Mouse (Mus musculus) midbrain, postnatal 0 days (tissue): Measurements from ENCODE around the gene Gm10837. TPM values are rescaled to one million over a fixed set of nuclear protein-coding genes. Genes with fewer than 3 reads are reported as not detected.

ENCODE experiments used
- ATAC-seq: fragments of 200-750 bp; cut with Nextera tagmentation; 2 replicates; pipeline ENCODE4 v1.8.0; 2017; ENCODE audit warnings: moderate number of reproducible peaks, mild to moderate bottlenecking, moderate TSS enrichment, moderate library complexity; ENCODE audit not compliant: low FRiP score
- DNase-seq: peaks from one replicate; pipeline ENCODE4 v3.0.0-alpha.2; 2015; ENCODE audit warnings: low spot score
- H3K27ac ChIP-seq: fragments of 300-500 bp; sonication (generic); 2 replicates; pipeline ENCODE4 v1.5.1; 2014; ENCODE audit warnings: low read depth, mild to moderate bottlenecking, low read length, mixed read lengths
- H3K27me3 ChIP-seq: fragments of 300-500 bp; sonication (generic); 2 replicates; pipeline ENCODE4 v1.6.1; 2014; ENCODE audit warnings: low read length, control low read depth, mixed read lengths; ENCODE audit not compliant: insufficient read depth
- H3K36me3 ChIP-seq: fragments of 300-500 bp; sonication (generic); 2 replicates; pipeline ENCODE4 v1.6.1; 2014; ENCODE audit warnings: low read length, control low read depth, mixed read lengths; ENCODE audit not compliant: insufficient read depth
- H3K4me1 ChIP-seq: fragments of 300-500 bp; sonication (generic); 2 replicates; pipeline ENCODE4 v1.6.1; 2014; ENCODE audit warnings: mild to moderate bottlenecking, control low read depth, antibody characterized with exemption, low read length, mixed read lengths; ENCODE audit not compliant: insufficient read depth
- H3K4me2 ChIP-seq: fragments of 300-500 bp; sonication (generic); 2 replicates; pipeline ENCODE4 v1.6.1; 2014; ENCODE audit warnings: low read depth, mild to moderate bottlenecking, low read length, mixed read lengths; ENCODE audit not compliant: poor library complexity, severe bottlenecking
- H3K4me3 ChIP-seq: fragments of 300-500 bp; sonication (generic); 2 replicates; pipeline ENCODE4 v1.5.1; 2014; ENCODE audit warnings: low read depth, mild to moderate bottlenecking, low read length, moderate library complexity
- H3K9ac ChIP-seq: fragments of 300-500 bp; sonication (generic); replicated peaks from 2 replicates; pipeline ENCODE4 v1.6.1; 2014; ENCODE audit warnings: mild to moderate bottlenecking, low read length, moderate library complexity, mixed read lengths; ENCODE audit not compliant: poor library complexity, severe bottlenecking
- H3K9me3 ChIP-seq: fragments of 300-500 bp; sonication (generic); 2 replicates; pipeline ENCODE4 v1.6.1; 2016; ENCODE audit warnings: low read length, control low read depth
- CTCF ChIP-seq: IDR thresholded peaks from 2 replicates; pipeline ENCODE4 v1.5.1; 2016; ENCODE audit warnings: antibody characterized with exemption, mild to moderate bottlenecking
- WGBS: fragments of 180-500 bp; shearing (Covaris S2); extraction: QIAGEN DNeasy Blood & Tissue Kit; methylation state at CpG from one replicate; pipeline ENCODE4 v1.1.7; 2014; 5-methylcytosine and 5-hydroxymethylcytosine counted together
- polyA plus RNA-seq: library from polyadenylated mRNA; unstranded; fragments of >200 nt; fragmentation: Nextera tagmentation; extraction: Ambion mirVana; gene quantifications from 2 replicates; pipeline ENCODE4 v1.2.1, GENCODE M21; 2015
- total RNA-seq: library from RNA; depleted of rRNA; stranded (reverse); fragments of >200 nt; gene quantifications from 2 replicates; pipeline ENCODE4 v1.2.3, GENCODE M21; 2014

Gene Gm10837
- total and polyA plus RNA-seq, 2 experiments from 2014 or later = 0.32 to 0.38 TPM

- no peak for ATAC-seq
Measured at GRCm38 (mm10) chr14:122492015-122492414, 1.6 kb downstream of the Gm10837 start.

GRCm38 (mm10) chr14:122509058-122509457 is 18.7 kb downstream of the Gm10837 start:
- Histone ChIP-seq H3K36me3 (no peaks in the 10 kb centered on the region), H3K9me3 (no peaks in the 10 kb centered on the region), H3K27me3 (no peaks in the 10 kb centered on the region), H3K4me1 (no peaks in the 10 kb centered on the region), H3K27ac (no peak overlapping the region), H3K4me2 (no peak overlapping the region), H3K9ac (no peak overlapping the region), H3K4me3 (no peak overlapping the region)
- ATAC-seq (no peak), DNase-seq (peak; percentile 51)
- 18% methylated on average over 2 of the region's 2 CpGs for WGBS
- TF ChIP-seq CTCF = peak; percentile 79

More at GRCm38 (mm10) chr14:122492015-122492414, 1.6 kb downstream of the Gm10837 start:
- Histone ChIP-seq H3K9me3 (no peaks in the 10 kb centered on the region), H3K27me3 (peaks cover 28% of the 10 kb centered on the region), H3K4me1 (no peaks in the 10 kb centered on the region), H3K4me2 (no peak overlapping the region), H3K27ac (no peak overlapping the region), H3K36me3 (no peaks in the 10 kb centered on the region), H3K4me3 (no peak overlapping the region), H3K9ac (no peak overlapping the region)
- WGBS = 71% methylated on average over 1 of the region's 1 CpGs
- no peak for TF ChIP-seq CTCF
- DNase-seq = no peak

- H3K27me3 ChIP-seq = no peaks in the 10 kb centered on the region
- H3K36me3 ChIP-seq = no peaks in the 10 kb centered on the region
- H3K9ac ChIP-seq = no peak overlapping the region
- H3K4me2 ChIP-seq = no peak overlapping the region
- ATAC-seq (no peak), DNase-seq (no peak)
- 71% methylated on average over 3 of the region's 3 CpGs for WGBS
- no peak for TF ChIP-seq CTCF
- H3K9me3 ChIP-seq = no peaks in the 10 kb centered on the region
- no peak overlapping the region for H3K27ac ChIP-seq
- H3K4me1 ChIP-seq = no peaks in the 10 kb centered on the region
- no peak overlapping the region for H3K4me3 ChIP-seq
Measured at GRCm38 (mm10) chr14:122511519-122511918, 21.1 kb downstream of the Gm10837 start.

- H3K9ac ChIP-seq = no peak overlapping the region
- ATAC-seq (no peak), DNase-seq (no peak)
- H3K9me3 ChIP-seq = no peaks in the 10 kb centered on the region
- H3K27ac ChIP-seq = no peak overlapping the region
- no peak overlapping the region for H3K4me2 ChIP-seq
- H3K36me3 ChIP-seq = no peaks in the 10 kb centered on the region
- H3K4me3 ChIP-seq = no peak overlapping the region
- no peak for TF ChIP-seq CTCF
- no peaks in the 10 kb centered on the region for H3K4me1 ChIP-seq
- WGBS = 88% methylated on average over 1 of the region's 1 CpGs
- no peaks in the 10 kb centered on the region for H3K27me3 ChIP-seq
Measured at GRCm38 (mm10) chr14:122513511-122514036, 23.2 kb downstream of the Gm10837 start.

GRCm38 (mm10) chr14:122528475-122528874 is 38.1 kb downstream of the Gm10837 start:
- DNase-seq = no peak
- H3K9ac ChIP-seq = no peak overlapping the region
- no peak overlapping the region for H3K4me2 ChIP-seq
- H3K9me3 ChIP-seq = no peaks in the 10 kb centered on the region
- H3K4me1 ChIP-seq = no peaks in the 10 kb centered on the region
- TF ChIP-seq CTCF = no peak
- H3K27ac ChIP-seq = no peak overlapping the region
- H3K4me3 ChIP-seq = no peak overlapping the region
- no peaks in the 10 kb centered on the region for H3K27me3 ChIP-seq
- ATAC-seq = no peak
- no peaks in the 10 kb centered on the region for H3K36me3 ChIP-seq
- 86% methylated on average over 4 of the region's 4 CpGs for WGBS

- peak within 1 kb of the TSS; percentile 68 for H3K9ac ChIP-seq
- under 1% methylated on average over 53 of the region's 54 CpGs for WGBS
- H3K4me2 ChIP-seq = peak within 1 kb of the TSS; percentile 71
- H3K36me3 ChIP-seq = no peaks in the 10 kb centered on the region
- H3K9me3 ChIP-seq = no peaks in the 10 kb centered on the region
- peak within 1 kb of the TSS; percentile 68 for H3K27ac ChIP-seq
- peak within 1 kb of the TSS; percentile 79 for H3K4me3 ChIP-seq
- peak; percentile 100 for ATAC-seq
- H3K4me1 ChIP-seq = 0 out of 2 replicates have a peak, but pooled peaks cover 3% of the 10 kb centered on the region
- peak; percentile 42 for TF ChIP-seq CTCF
- DNase-seq = peak; percentile 98
- H3K27me3 ChIP-seq = no peaks in the 10 kb centered on the region
Measured at GRCm38 (mm10) chr14:122534017-122534924, 43.9 kb downstream of the Gm10837 start, which contains the start of gene Pcca. Gene Pcca, plus strand, starts transcription at chr14:122534324.
